Mouse (Mus musculus) liver, postnatal 0 days (tissue): ENCODE data around the gene Cytip.

Experiments
- CTCF ChIP-seq: sonication (generic); IDR thresholded peaks from 2 replicates; pipeline ENCODE4 v1.5.1; 2016; ENCODE audit warnings: antibody characterized with exemption, low read depth
- EP300 ChIP-seq: IDR thresholded peaks from 2 replicates; pipeline ENCODE4 v1.6.1; 2016; ENCODE audit warnings: antibody characterized with exemption, low read depth, mild to moderate bottlenecking

DNA sequence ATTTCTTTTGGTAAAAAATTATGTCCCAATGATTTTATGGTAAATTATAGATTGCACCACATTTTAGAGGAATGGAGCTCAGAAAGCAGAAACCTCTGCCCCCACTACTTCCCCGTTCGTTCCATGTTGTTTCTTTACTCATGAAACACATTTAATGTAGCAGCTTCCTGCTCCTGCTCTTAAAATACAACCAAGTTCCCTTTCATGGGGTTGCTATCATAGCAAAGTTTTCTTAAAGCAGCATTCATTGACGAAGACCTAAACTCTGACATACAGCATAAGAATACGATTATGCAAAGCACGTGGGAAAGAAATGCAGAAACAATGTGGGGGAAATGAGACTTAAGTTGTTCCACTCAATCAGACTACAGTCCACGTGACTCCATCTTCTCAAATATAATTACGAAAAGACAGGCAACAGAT, 45.3 kb downstream of the Cytip start:
- TF ChIP-seq CTCF (no peak), EP300 (no peak)
